Mouse (Mus musculus) forebrain, embryonic 11.5 days (tissue): ENCODE results near the gene Ifngr2. TPM values are rescaled to one million over a fixed set of nuclear protein-coding genes. Genes with fewer than 3 reads are reported as not detected.

Source experiments
- ATAC-seq: fragments of 200-750 bp; cut with Nextera tagmentation; replicated peaks from 2 replicates; pipeline ENCODE4 v1.8.0; 2017; ENCODE audit warnings: moderate TSS enrichment; ENCODE audit not compliant: low FRiP score
- DNase-seq: peaks from one replicate; pipeline ENCODE4 v3.0.0-alpha.2; 2017; ENCODE audit warnings: low spot score
- H3K27ac ChIP-seq: fragments of 300-500 bp; sonication (generic); 2 replicates; pipeline ENCODE4 v1.5.1; 2014; ENCODE audit warnings: low read depth, low read length
- H3K27me3 ChIP-seq: fragments of 300-500 bp; sonication (generic); 2 replicates; pipeline ENCODE4 v1.6.1; 2014; ENCODE audit warnings: mild to moderate bottlenecking, low read length, mixed read lengths; ENCODE audit not compliant: control insufficient read depth, insufficient read depth
- H3K36me3 ChIP-seq: fragments of 300-500 bp; sonication (generic); 2 replicates; pipeline ENCODE4 v1.6.1; 2014; ENCODE audit warnings: mild to moderate bottlenecking, low read length, moderate library complexity, mixed read lengths; ENCODE audit not compliant: control insufficient read depth, insufficient read depth
- H3K4me1 ChIP-seq: fragments of 300-500 bp; sonication (generic); replicated peaks from 2 replicates; pipeline ENCODE4 v1.6.1; 2014; ENCODE audit warnings: low read length, mixed read lengths; ENCODE audit not compliant: control insufficient read depth, insufficient read depth
- H3K4me2 ChIP-seq: fragments of 300-500 bp; sonication (generic); 2 replicates; pipeline ENCODE4 v1.6.1; 2014; ENCODE audit warnings: low read depth, mild to moderate bottlenecking, low read length, moderate library complexity, mixed read lengths; ENCODE audit not compliant: severe bottlenecking
- H3K4me3 ChIP-seq: fragments of 300-500 bp; sonication (generic); 2 replicates; pipeline ENCODE4 v1.5.1; 2014; ENCODE audit warnings: low read depth, low read length
- H3K9ac ChIP-seq: fragments of 300-500 bp; sonication (generic); 2 replicates; pipeline ENCODE4 v1.6.1; 2014; ENCODE audit warnings: low read length
- H3K9me3 ChIP-seq: fragments of 300-500 bp; sonication (generic); 2 replicates; pipeline ENCODE4 v1.6.1; 2016; ENCODE audit warnings: low read length, mixed read lengths; ENCODE audit not compliant: control insufficient read depth
- WGBS: fragments of 180-500 bp; shearing (Covaris S2); extraction: QIAGEN DNeasy Blood & Tissue Kit; methylation state at CpG from one replicate; pipeline ENCODE4 v1.1.7; 2014; 5-methylcytosine and 5-hydroxymethylcytosine counted together
- polyA plus RNA-seq: library from polyadenylated mRNA; unstranded; fragments of >200 nt; fragmentation: Nextera tagmentation; extraction: Ambion mirVana; gene quantifications from 2 replicates; pipeline ENCODE4 v1.2.1, GENCODE M21; 2014

The Ifngr2 gene
- polyA plus RNA-seq, 1 experiment from 2014 or later = 31.6 TPM

DNA sequence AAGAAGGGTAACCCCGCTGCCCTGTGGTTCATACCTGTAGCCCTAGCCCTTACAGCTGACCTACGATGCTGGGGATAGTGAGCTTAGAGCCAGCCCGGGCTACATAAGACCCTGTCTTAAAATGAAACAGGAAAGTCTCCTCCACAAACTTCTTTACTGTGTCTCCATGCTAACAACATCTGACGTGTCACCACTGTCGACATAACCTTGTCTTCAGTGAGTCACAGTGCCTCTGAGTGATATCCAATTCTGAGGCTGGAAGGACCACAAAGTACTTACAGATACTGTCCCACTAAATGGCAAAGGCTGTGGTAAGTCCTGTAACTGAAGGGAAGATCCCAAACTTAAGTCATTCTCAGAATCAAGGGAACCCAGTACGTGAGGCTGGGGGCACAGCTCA lies 39.4 kb downstream of the Ifngr2 start:
- no peaks in the 10 kb centered on the region for H3K9me3 ChIP-seq
- 92% methylated on average over 6 of the region's 6 CpGs for WGBS
- H3K36me3 ChIP-seq = no peaks in the 10 kb centered on the region; the same call in 1 of the 2 replicates

DNA sequence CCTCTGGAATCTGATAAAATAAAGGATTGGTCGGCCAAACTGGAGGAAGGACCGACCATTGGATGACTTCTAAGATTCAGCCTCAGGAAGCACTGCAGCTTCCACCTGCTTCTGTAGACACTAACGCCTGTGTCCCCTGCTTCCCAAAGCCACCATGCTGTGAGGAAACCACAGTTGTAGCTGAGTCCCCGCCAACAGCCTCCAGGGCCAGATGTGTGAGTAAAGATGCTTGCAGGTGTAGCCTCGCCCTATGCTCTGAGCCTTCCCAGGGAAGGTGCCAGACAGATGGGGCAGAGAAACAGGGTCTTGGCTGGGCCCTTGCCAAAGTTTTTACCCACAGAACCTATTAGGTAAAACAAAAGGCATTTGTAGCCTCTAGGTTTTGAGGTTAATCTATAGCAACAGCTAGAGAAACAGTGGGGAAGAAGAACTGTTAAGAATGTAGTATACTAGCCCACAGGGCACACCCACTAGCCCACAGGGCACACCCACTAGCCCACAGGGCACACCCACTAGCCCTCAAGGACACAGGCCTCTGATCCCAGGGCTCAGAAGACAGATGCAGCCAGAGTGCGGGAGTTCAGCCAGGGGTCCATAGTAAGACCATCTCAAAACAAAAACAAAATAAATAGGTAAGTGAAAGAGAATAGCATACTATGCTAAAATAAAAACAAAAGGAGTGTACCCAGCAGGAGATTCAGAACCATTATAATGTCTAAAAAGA lies 41.0 kb downstream of the Ifngr2 start:
- no peak overlapping the region for H3K4me2 ChIP-seq
- no peak overlapping the region for H3K9ac ChIP-seq
- H3K4me1 ChIP-seq = no peaks in the 10 kb centered on the region
- ATAC-seq (no peak), DNase-seq (no peak)
- 62% methylated on average over 6 of the region's 6 CpGs for WGBS
- H3K27ac ChIP-seq = no peak overlapping the region
- H3K27me3 ChIP-seq = no peaks in the 10 kb centered on the region
- no peaks in the 10 kb centered on the region for H3K9me3 ChIP-seq
- H3K4me3 ChIP-seq = no peak overlapping the region
- no peaks in the 10 kb centered on the region for H3K36me3 ChIP-seq

More for the DNA sequence above, 39.4 kb downstream of the Ifngr2 start:
- no peak for DNase-seq
- ATAC-seq = no peak
- no peak overlapping the region for H3K4me2 ChIP-seq
- no peak overlapping the region for H3K9ac ChIP-seq
- H3K27me3 ChIP-seq = no peaks in the 10 kb centered on the region
- H3K4me1 ChIP-seq = no peaks in the 10 kb centered on the region
- H3K27ac ChIP-seq = no peak overlapping the region
- H3K4me3 ChIP-seq = no peak overlapping the region

DNA sequence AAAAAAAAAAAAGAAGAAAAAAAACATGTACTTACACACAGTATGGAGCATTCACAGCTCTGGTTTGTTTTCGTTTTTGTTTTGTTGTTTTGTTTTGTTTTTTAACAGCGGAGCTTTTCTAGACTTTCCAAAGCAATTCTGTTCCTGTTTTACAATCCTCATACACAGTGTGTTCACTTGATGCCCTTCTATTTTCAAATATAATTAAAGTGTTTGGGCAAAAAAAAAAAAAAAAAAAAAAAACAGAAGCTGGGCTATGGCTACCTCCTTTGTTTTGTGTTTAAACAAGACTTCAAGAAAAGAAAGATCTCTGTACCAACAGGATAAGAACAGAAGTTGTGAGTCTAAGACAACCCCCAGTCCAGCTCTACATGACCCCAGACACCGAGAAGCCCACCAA lies 41.8 kb downstream of the Ifngr2 start:
- Histone ChIP-seq H3K9ac (no peak overlapping the region), H3K4me3 (no peak overlapping the region), H3K9me3 (no peaks in the 10 kb centered on the region), H3K27me3 (no peaks in the 10 kb centered on the region), H3K4me2 (no peak overlapping the region), H3K4me1 (no peaks in the 10 kb centered on the region), H3K27ac (no peak overlapping the region), H3K36me3 (no peaks in the 10 kb centered on the region)
- DNase-seq = no peak
- WGBS = 93% methylated on average over 3 of the region's 3 CpGs
- no peak for ATAC-seq

DNA sequence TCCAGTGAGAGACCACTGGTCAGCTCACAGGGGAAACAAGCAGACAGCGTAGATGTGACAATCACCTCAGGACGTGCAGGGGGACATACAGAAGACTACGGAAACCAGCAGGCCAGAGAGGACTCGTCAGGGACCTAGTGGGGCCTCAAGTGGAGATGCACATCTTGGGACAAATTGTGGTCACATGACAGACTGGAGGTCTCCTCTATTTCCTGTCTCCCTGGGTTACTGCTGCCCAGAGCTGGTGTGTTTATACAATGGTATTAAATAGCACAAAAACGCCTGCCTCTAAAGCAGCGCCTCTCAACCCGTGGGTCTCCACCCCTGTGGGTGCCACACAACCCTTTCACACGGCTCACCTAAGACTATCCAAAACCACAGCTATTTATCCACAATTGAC lies 45.3 kb downstream of the Ifngr2 start:
- DNase-seq = no peak
- Histone ChIP-seq H3K9me3 (no peaks in the 10 kb centered on the region), H3K4me3 (no peak overlapping the region), H3K4me1 (peaks cover 2% of the 10 kb centered on the region; the same call in 1 of the 2 replicates), H3K4me2 (no peak overlapping the region), H3K27me3 (no peaks in the 10 kb centered on the region), H3K36me3 (no peaks in the 10 kb centered on the region), H3K9ac (no peak overlapping the region), H3K27ac (no peak overlapping the region)
- WGBS = 75% methylated on average over 8 of the region's 8 CpGs
- no peak for ATAC-seq

DNA sequence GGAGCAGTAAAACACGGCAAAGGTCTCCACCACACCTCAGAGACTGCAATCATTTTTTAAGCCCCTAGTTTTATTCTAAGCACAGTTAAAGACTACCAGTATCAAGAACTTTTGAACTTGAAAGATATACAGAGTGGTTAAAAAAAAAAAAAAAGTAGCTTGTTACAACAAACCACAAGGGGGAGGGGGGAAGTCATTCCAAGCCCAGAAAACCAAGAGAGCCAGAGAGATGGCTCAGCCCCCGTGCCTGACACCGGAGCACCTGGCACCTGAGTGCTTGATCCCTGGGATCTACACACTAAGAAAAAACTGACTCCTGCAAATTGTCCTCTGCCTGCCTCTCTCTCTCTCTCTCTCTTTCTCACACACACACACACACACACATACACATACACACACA lies 46.4 kb downstream of the Ifngr2 start:
- Histone ChIP-seq H3K27me3 (no peaks in the 10 kb centered on the region; the same call in 1 of the 2 replicates), H3K9ac (no peak overlapping the region), H3K4me1 (peaks cover 2% of the 10 kb centered on the region; the same call in 1 of the 2 replicates), H3K36me3 (no peaks in the 10 kb centered on the region), H3K4me2 (no peak overlapping the region), H3K27ac (no peak overlapping the region), H3K4me3 (no peak overlapping the region), H3K9me3 (no peaks in the 10 kb centered on the region)
- 90% methylated on average over 3 of the region's 3 CpGs for WGBS
- DNase-seq = no peak
- no peak for ATAC-seq

- DNase-seq (no peak), ATAC-seq (no peak)
- Histone ChIP-seq H3K36me3 (no peaks in the 10 kb centered on the region), H3K9me3 (no peaks in the 10 kb centered on the region), H3K9ac (no peak overlapping the region), H3K27me3 (peaks cover 3% of the 10 kb centered on the region; the same call in 1 of the 2 replicates), H3K27ac (no peak overlapping the region), H3K4me2 (no peak overlapping the region), H3K4me3 (no peak overlapping the region), H3K4me1 (peaks cover 2% of the 10 kb centered on the region; the same call in 1 of the 2 replicates)
- WGBS = 82% methylated on average over 6 of the region's 6 CpGs
These were observed 48.2 kb downstream of the Ifngr2 start for GRCm38 (mm10) chr16:91595076-91595475.

DNA sequence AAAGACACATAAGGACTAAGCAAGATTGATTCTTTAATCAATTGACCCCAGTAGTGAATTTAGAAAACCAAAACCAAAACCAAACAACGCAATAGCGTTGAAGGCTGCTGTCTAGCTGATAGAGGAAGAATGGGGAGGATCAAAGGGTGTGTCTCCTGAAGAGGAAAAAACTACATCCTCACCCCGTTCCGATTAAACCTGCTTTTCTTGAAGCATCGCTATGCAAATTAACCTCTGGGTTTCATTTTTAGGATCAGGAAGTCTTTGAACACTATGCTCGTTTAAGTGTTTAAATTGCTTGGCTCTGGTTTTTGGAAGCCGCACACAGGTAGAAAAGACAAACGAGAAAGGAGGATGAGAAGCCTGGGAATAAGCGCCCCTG lies 49.5 kb downstream of the Ifngr2 start:
- peaks cover 3% of the 10 kb centered on the region; the same call in 1 of the 2 replicates for H3K27me3 ChIP-seq
- WGBS = 21% methylated on average over 9 of the region's 9 CpGs
- H3K9me3 ChIP-seq = no peaks in the 10 kb centered on the region
- H3K4me1 ChIP-seq = peaks cover 2% of the 10 kb centered on the region; the same call in 1 of the 2 replicates
- H3K4me3 ChIP-seq = peak overlapping the region; percentile 79
- no peak for DNase-seq
- no peak overlapping the region for H3K27ac ChIP-seq
- H3K9ac ChIP-seq = peak overlapping the region; percentile 72
- H3K4me2 ChIP-seq = peak overlapping the region; percentile 88
- ATAC-seq = no peak
- no peaks in the 10 kb centered on the region for H3K36me3 ChIP-seq

DNA sequence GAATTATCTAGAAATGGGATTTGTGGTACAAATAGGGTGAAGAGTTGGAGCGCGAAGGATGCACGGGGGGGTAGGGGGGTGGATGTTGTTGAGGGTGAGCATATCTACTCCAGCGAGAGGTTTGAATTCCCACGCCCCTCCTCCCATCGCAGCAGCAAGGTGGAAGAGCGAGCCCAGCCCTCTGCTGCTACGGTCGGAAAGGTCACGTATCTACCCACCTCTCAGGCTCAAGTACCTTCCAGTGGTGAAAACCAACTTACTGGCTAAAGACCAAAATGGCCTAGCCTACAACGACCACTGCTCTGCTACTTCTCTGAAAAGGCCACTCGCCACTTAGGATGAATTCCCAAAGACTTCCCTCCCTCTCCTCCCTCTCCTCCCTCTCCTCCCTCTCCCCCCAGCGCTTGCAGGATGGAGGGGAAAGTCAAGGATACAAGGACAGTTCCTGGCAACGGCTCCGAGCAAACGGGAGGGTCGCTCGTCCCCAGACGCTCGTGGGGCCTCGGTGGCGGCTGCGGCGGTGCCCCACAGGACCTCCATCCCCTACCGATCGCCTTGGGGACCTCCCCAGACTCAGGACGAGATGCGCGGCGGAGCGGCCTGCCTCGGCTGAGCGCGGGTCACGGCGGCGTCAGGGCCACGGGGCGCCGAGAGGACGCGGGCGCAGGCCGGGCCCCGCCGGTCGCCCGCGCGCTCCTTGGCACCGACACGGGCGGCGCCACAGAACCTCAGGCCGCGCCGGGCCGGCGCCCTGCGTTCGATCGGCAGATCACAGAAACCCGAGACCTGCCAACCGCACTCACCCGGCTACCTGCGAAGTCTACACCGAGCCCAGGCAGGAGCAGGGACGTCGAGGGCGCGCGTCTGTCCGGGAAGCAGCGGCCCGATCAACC lies 50.2 kb downstream of the Ifngr2 start:
- Histone ChIP-seq H3K9me3 (no peaks in the 10 kb centered on the region), H3K4me1 (peaks cover 2% of the 10 kb centered on the region; the same call in 1 of the 2 replicates), H3K27me3 (peaks cover 3% of the 10 kb centered on the region; the same call in 1 of the 2 replicates), H3K9ac (peak overlapping the region; percentile 72), H3K36me3 (no peaks in the 10 kb centered on the region), H3K4me3 (peak overlapping the region; percentile 79), H3K27ac (no peak overlapping the region), H3K4me2 (peak overlapping the region; percentile 88)
- DNase-seq (peak; percentile 80), ATAC-seq (peak; percentile 21)
- whole genome bisulfite sequencing = under 1% methylated on average over 75 of the region's 75 CpGs
